Mouse (Mus musculus) thymus, adult 2 months (tissue): Measurements from ENCODE around the gene Ptprd. TPM values are rescaled to one million over a fixed set of nuclear protein-coding genes. Genes with fewer than 3 reads are reported as not detected.

ENCODE experiments used
- DNase-seq: peaks from one replicate; pipeline ENCODE4 v3.0.0; 2021
- H3K27ac ChIP-seq: fragments of 200-500 bp; 2 replicates; pipeline ENCODE4 v1.5.1; 2012; ENCODE audit warnings: low read length, control low read depth; ENCODE audit not compliant: control insufficient read depth, insufficient read depth
- H3K27me3 ChIP-seq: fragments of 200-500 bp; 2 replicates; pipeline ENCODE4 v1.6.1; 2012; ENCODE audit warnings: mild to moderate bottlenecking, low read length, moderate library complexity, mixed read lengths; ENCODE audit not compliant: control insufficient read depth, insufficient read depth
- H3K36me3 ChIP-seq: fragments of 200-500 bp; 2 replicates; pipeline ENCODE4 v1.6.1; 2012; ENCODE audit warnings: mild to moderate bottlenecking, low read length, moderate library complexity; ENCODE audit not compliant: control insufficient read depth, insufficient read depth
- H3K4me1 ChIP-seq: fragments of 200-500 bp; replicated peaks from 2 replicates; pipeline ENCODE4 v1.6.1; 2012; ENCODE audit warnings: low read length; ENCODE audit not compliant: control insufficient read depth, insufficient read depth
- H3K4me3 ChIP-seq: fragments of 200-500 bp; 2 replicates; pipeline ENCODE4 v1.5.1; 2012; ENCODE audit warnings: mild to moderate bottlenecking, low read length, control low read depth, moderate library complexity; ENCODE audit not compliant: control insufficient read depth, insufficient read depth
- CTCF ChIP-seq: fragments of 200-500 bp; IDR thresholded peaks from 2 replicates; pipeline ENCODE4 v1.5.1; 2012; ENCODE audit warnings: mild to moderate bottlenecking, control low read depth, low read length, moderate library complexity, borderline replicate concordance; ENCODE audit not compliant: control insufficient read depth, poor library complexity, insufficient read depth; ENCODE audit errors: extremely low read depth
- POLR2A ChIP-seq: fragments of 200-500 bp; IDR thresholded peaks from 2 replicates; pipeline ENCODE4 v1.6.1; 2012; ENCODE audit warnings: mild to moderate bottlenecking, low read length, control low read depth, moderate library complexity; ENCODE audit not compliant: control insufficient read depth, poor library complexity, insufficient read depth; ENCODE audit errors: extremely low read depth
- WGBS: fragments of 180-500 bp; shearing (Covaris S2); methylation state at CpG from one replicate; pipeline ENCODE4 v1.1.7; 2018; 5-methylcytosine and 5-hydroxymethylcytosine counted together
- polyA plus RNA-seq: library from polyadenylated mRNA; depleted of rRNA; stranded (reverse); fragments of >200 nt; gene quantifications from 2 replicates; pipeline ENCODE4 v1.2.3, GENCODE M21; 2012

The Ptprd gene
- polyA plus RNA-seq, 1 experiment = 1.0 TPM

GRCm38 (mm10) chr4:76525281-76525680, 1686.5 kb downstream of the Ptprd start:
- Histone ChIP-seq H3K4me3 (no peak overlapping the region), H3K4me1 (no peaks in the 10 kb centered on the region), H3K27me3 (no peaks in the 10 kb centered on the region), H3K36me3 (no peaks in the 10 kb centered on the region), H3K27ac (no peak overlapping the region)
- 50% methylated on average over 3 of the region's 3 CpGs for WGBS
- no peak for DNase-seq
- no peak for TF ChIP-seq POLR2A
- TF ChIP-seq CTCF = no peak

DNA sequence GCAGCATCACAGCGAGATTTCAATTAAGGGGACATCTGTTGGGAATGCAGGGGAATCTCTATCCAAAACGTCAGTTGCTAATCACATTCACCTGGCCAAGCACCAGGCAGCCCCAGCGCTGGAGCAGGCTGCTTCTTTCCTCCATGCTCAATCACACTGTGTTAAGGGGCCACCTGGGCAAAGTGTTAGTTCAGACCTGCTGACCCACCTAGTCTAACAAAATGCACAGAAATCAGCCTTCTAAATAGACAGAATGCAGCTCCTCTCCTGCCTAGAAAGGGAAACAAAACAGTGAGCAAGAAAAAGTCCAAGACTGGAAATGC, 1708.5 kb downstream of the Ptprd start:
- H3K27me3 ChIP-seq = no peaks in the 10 kb centered on the region
- H3K4me1 ChIP-seq = no peaks in the 10 kb centered on the region
- H3K36me3 ChIP-seq = no peaks in the 10 kb centered on the region
- no peak overlapping the region for H3K27ac ChIP-seq
- no peak for TF ChIP-seq CTCF
- no peak for DNase-seq
- 55% methylated on average over 3 of the region's 3 CpGs for WGBS
- no peak overlapping the region for H3K4me3 ChIP-seq

DNA sequence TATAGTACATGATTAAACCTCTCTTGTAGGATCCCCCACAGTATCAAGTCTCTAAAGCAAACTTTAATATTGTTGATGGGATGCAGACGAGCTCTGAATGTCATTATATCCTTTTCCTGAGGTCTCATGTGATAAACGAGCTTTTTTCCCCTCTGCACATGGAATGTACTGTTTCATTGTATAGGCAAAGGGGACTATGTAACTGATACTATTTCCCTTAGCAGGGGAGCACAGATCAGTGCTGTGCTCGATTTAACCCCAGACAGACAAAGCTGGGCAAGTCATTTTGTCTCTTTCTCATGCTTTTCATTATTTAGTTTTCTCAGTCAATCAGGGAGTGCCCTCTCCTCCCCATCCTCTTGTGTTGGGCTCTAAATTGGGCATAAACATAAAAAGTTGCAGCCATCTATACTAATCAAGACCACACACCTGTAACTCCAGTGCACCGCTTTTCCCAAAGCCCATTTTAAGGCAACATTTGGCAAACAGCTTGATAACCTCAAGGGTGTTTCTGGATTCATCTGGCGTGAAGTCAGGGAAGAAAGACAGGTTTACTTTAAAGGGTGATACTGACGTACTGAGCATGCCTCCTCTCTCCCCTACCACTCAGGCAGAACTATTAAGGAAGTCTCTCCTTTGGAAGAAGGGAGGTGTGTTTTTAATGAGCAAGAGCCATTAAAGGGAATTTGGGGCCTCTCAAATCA, 1709.0 kb downstream of the Ptprd start:
- TF ChIP-seq POLR2A (no peak), CTCF (no peak)
- DNase-seq = no peak
- H3K27ac ChIP-seq = no peak overlapping the region
- WGBS = 71% methylated on average over 6 of the region's 6 CpGs
- H3K27me3 ChIP-seq = no peaks in the 10 kb centered on the region
- H3K36me3 ChIP-seq = no peaks in the 10 kb centered on the region
- H3K4me3 ChIP-seq = no peak overlapping the region
- no peaks in the 10 kb centered on the region for H3K4me1 ChIP-seq

DNA sequence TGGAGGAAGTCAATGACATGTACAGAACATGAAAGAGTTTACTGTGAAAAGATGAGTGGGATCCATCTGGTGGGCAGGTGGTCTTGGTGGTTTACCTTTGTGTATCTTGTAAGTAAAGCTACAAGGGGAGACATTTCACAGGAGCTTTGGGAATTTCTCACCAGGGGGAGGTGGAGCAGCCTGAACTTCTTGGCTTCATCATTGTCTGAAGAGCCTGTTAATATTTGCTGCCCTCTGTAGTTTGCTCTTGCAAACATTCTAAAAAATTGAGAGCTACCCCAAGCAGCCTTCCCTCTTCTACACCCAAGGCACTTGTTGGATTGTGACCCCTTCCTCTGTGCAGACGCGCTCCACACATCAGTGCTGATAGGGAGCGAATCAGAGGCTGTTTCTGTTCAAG, 1725.9 kb downstream of the Ptprd start:
- Histone ChIP-seq H3K4me1 (no peaks in the 10 kb centered on the region), H3K36me3 (no peaks in the 10 kb centered on the region), H3K27me3 (no peaks in the 10 kb centered on the region), H3K27ac (no peak overlapping the region), H3K4me3 (no peak overlapping the region)
- DNase-seq = no peak
- TF ChIP-seq POLR2A = no peak
- no peak for TF ChIP-seq CTCF
- WGBS = 82% methylated on average over 3 of the region's 3 CpGs

DNA sequence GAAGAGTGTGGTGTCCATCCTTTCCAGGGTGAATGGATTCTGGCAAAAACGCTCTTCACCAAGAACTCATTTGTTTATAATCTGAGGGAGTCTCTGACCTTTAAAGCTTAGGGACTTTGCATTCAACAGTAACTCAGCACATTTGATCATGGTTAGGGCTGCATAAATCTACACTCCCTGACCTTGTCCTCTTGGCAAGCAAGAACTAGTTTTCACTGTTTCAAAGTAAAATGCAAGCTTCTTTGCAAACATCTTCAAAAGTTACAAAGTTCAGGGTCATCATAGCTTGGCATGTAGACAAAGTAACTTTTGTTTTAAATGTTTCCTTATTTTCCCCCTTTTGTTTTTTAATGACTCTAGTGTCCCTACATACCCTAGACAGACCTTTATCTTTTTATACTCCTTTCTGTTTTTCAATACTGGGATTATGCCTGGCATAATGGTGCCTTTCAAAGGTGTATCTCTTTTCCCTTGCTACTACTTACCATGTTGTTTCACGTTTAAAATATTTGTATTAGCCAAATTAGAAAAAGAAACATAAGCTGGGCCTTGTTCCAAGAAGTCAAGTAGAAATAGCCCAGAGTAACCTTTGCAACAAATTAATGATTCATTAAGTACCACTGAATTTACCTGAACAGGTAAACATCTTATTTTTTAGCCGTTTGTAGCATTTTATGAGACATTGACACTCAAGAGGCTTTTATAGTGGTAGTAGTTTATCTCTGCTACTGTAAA, 1743.2 kb downstream of the Ptprd start:
- H3K4me1 ChIP-seq = no peaks in the 10 kb centered on the region
- H3K36me3 ChIP-seq = no peaks in the 10 kb centered on the region
- DNase-seq = no peak
- TF ChIP-seq POLR2A = no peak
- H3K27me3 ChIP-seq = no peaks in the 10 kb centered on the region
- no peak overlapping the region for H3K4me3 ChIP-seq
- no peak overlapping the region for H3K27ac ChIP-seq
- 85% methylated on average over 3 of the region's 3 CpGs for WGBS

- Histone ChIP-seq H3K4me1 (no peaks in the 10 kb centered on the region), H3K36me3 (no peaks in the 10 kb centered on the region), H3K27ac (no peak overlapping the region), H3K4me3 (no peak overlapping the region), H3K27me3 (no peaks in the 10 kb centered on the region)
- 74% methylated on average over 1 of the region's 1 CpGs for WGBS
- no peak for TF ChIP-seq POLR2A
- TF ChIP-seq CTCF = no peak
- DNase-seq = no peak
These were observed 1747.1 kb downstream of the Ptprd start for GRCm38 (mm10) chr4:76464682-76465081.

GRCm38 (mm10) chr4:76461336-76461735, 1750.4 kb downstream of the Ptprd start:
- Histone ChIP-seq H3K27ac (no peak overlapping the region), H3K36me3 (no peaks in the 10 kb centered on the region), H3K27me3 (no peaks in the 10 kb centered on the region), H3K4me1 (no peaks in the 10 kb centered on the region), H3K4me3 (no peak overlapping the region)
- DNase-seq = no peak
- TF ChIP-seq CTCF (no peak), POLR2A (no peak)
- 28% methylated on average over 5 of the region's 5 CpGs for WGBS
